Mouse (Mus musculus) embryonic facial prominence, embryonic 11.5 days (tissue): ENCODE measurements at regions not wholly inside any gene's neighbourhood (a gene's known extent, or its start where the extent isn't known, plus 50 kb on each side); places are given as distances from the start of the nearest gene placed in this dataset.
"Not testable (repeated sequence)": the region's sequence is repeated elsewhere in the genome, so short reads cannot be mapped to it uniquely, and the experiment has no call there.

Experiments
- ATAC-seq: fragments of 200-750 bp; cut with Nextera tagmentation; replicated peaks from 2 replicates; pipeline ENCODE4 v1.8.0; 2017; ENCODE audit warnings: low read depth; ENCODE audit not compliant: insufficient number of reproducible peaks, low FRiP score, low TSS enrichment
- DNase-seq: peaks from one replicate; pipeline ENCODE4 v3.0.0-alpha.2; 2015; ENCODE audit warnings: low spot score
- H3K27ac ChIP-seq: fragments of 300-500 bp; sonication (generic); replicated peaks from 2 replicates; pipeline ENCODE4 v1.5.1; 2014; ENCODE audit warnings: mild to moderate bottlenecking, low read depth, low read length, control low read depth
- H3K27me3 ChIP-seq: fragments of 300-500 bp; sonication (generic); 2 replicates; pipeline ENCODE4 v1.6.1; 2014; ENCODE audit warnings: mild to moderate bottlenecking, low read length, moderate library complexity, mixed read lengths; ENCODE audit not compliant: control insufficient read depth, insufficient read depth
- H3K36me3 ChIP-seq: fragments of 300-500 bp; sonication (generic); replicated peaks from 2 replicates; pipeline ENCODE4 v1.6.1; 2014; ENCODE audit warnings: low read depth, mild to moderate bottlenecking, low read length, moderate library complexity, mixed read lengths; ENCODE audit not compliant: control insufficient read depth, insufficient read depth
- H3K4me1 ChIP-seq: fragments of 300-500 bp; sonication (generic); 2 replicates; pipeline ENCODE4 v1.6.1; 2014; ENCODE audit warnings: low read length, mixed read lengths; ENCODE audit not compliant: control insufficient read depth, insufficient read depth
- H3K4me2 ChIP-seq: fragments of 300-500 bp; sonication (generic); 2 replicates; pipeline ENCODE4 v1.6.1; 2014; ENCODE audit warnings: low read depth, mild to moderate bottlenecking, control low read depth, low read length, moderate library complexity
- H3K4me3 ChIP-seq: fragments of 300-500 bp; sonication (generic); 2 replicates; pipeline ENCODE4 v1.5.1; 2014; ENCODE audit warnings: low read depth, low read length, control low read depth
- H3K9ac ChIP-seq: fragments of 300-500 bp; sonication (generic); replicated peaks from 2 replicates; pipeline ENCODE4 v1.6.1; 2014; ENCODE audit warnings: mild to moderate bottlenecking, control low read depth, low read length
- H3K9me3 ChIP-seq: fragments of 300-500 bp; sonication (generic); replicated peaks from 2 replicates; pipeline ENCODE4 v1.6.1; 2016; ENCODE audit warnings: mild to moderate bottlenecking, low read length, inconsistent platforms, mixed read lengths; ENCODE audit not compliant: control insufficient read depth
- WGBS: fragments of 180-500 bp; shearing (Covaris S2); extraction: QIAGEN DNeasy Blood & Tissue Kit; methylation state at CpG from one replicate; pipeline ENCODE4 v1.1.7; 2014; 5-methylcytosine and 5-hydroxymethylcytosine counted together

DNA sequence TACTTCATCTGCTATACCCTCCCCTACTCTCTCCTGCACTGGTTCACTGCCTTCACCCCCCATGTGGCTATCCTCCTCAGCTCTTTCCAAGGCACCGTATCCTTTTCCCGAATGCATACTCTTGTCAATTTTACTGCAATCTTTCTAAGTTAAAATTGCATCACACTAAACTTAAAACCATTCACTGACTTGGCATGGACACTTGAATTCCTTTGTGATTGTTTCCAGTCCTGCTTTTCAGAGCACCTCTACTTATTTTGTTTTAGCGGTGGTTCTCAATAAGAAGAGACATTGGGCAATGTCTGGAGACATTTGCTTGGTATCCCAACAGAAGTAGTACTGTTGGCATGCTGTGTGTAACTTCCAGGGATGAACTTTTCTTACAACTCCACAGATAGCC, 192.6 kb upstream of the Ghr start:
- H3K27ac ChIP-seq: no peak overlapping the region
- ATAC-seq: no peak
- 83% methylated on average over 3 of the region's 3 CpGs for WGBS
- H3K27me3 ChIP-seq: no peaks in the 10 kb centered on the region
- no peak overlapping the region for H3K4me2 ChIP-seq
- no peak overlapping the region for H3K4me3 ChIP-seq
- H3K4me1 ChIP-seq: no peaks in the 10 kb centered on the region
- no peak for DNase-seq
- no peaks in the 10 kb centered on the region for H3K36me3 ChIP-seq
- no peaks in the 10 kb centered on the region for H3K9me3 ChIP-seq
- no peak overlapping the region for H3K9ac ChIP-seq

DNA sequence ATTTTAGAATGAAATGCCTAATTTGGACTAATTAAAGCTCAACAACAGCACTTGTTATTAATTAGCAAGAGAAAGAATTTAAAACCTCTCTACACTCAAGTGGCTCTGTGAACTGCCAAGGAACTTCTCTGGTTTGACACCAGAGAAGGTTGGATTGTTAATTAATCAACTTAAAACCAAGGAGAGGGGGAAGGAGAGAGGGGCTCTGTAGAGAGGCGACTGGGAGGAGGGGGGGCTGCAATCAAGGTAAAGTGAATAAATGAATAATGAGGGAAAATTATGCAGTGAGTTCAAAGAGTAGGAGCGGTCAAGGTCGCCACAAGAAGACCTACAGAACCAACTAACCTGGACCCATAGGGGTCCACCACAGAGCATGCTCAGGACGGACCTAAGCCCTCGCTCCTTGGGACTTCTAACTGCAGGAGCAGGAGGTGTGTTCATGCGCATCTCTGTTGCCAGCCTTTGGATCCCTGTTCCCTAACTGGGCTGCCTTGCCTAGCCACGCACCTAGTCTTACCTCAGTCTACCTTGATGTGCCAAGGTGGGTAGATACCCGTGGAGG, 189.0 kb upstream of the Ghr start:
- no peak overlapping the region for H3K27ac ChIP-seq
- no peaks in the 10 kb centered on the region for H3K9me3 ChIP-seq
- H3K36me3 ChIP-seq: no peaks in the 10 kb centered on the region
- ATAC-seq (no peak), DNase-seq (no peak)
- H3K4me2 ChIP-seq: no peak overlapping the region
- WGBS: 78% methylated on average over 8 of the region's 8 CpGs
- no peaks in the 10 kb centered on the region for H3K4me1 ChIP-seq
- no peak overlapping the region for H3K9ac ChIP-seq
- no peak overlapping the region for H3K4me3 ChIP-seq
- H3K27me3 ChIP-seq: no peaks in the 10 kb centered on the region

DNA sequence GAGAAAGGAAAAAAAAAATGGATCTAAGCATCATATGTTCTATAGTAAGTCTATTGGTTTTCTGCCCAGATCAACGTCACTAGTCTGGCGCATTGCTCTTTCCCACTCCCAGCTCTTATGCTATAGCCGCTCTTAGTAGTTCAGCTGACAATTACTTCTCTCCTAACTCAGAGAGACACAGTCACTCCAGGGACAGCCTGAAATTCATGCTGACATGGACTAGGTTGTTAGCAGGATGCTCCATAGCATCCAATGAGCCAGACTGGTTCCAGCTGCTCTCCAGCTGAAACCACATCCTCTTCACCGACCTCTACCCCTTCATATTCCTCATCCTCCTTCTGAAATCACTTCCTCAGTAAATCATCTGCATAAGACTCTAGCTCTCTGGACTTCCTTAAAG, 187.0 kb upstream of the Ghr start:
- H3K4me1 ChIP-seq: no peaks in the 10 kb centered on the region
- H3K9ac ChIP-seq: no peak overlapping the region
- no peaks in the 10 kb centered on the region for H3K9me3 ChIP-seq
- no peaks in the 10 kb centered on the region for H3K36me3 ChIP-seq
- H3K4me2 ChIP-seq: no peak overlapping the region
- H3K27me3 ChIP-seq: no peaks in the 10 kb centered on the region
- 82% methylated on average over 4 of the region's 4 CpGs for WGBS
- DNase-seq (no peak), ATAC-seq (no peak)
- no peak overlapping the region for H3K27ac ChIP-seq
- no peak overlapping the region for H3K4me3 ChIP-seq

DNA sequence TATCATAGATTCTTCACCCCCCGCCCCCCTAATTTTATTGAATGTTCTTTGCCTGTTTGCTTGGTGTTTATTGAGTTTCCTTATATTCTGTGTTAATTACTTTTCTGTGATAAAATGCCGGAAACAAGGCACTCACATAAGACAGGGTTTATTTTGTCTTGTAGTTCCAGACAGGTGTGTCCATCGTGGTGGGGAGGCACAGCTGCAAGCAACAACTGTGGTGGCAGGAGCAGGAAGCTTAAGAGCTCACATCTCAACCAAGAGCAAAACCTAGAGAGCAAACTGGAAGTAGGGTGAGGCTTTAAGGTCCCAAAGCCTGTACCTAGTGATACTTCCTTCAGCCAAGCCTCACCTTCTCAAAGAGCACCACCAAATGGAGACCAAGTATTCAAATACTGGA, 181.4 kb upstream of the Ghr start:
- H3K9ac ChIP-seq: no peak overlapping the region
- 95% methylated on average over 3 of the region's 3 CpGs for WGBS
- ATAC-seq (no peak), DNase-seq (no peak)
- H3K27me3 ChIP-seq: no peaks in the 10 kb centered on the region
- H3K4me3 ChIP-seq: no peak overlapping the region
- no peaks in the 10 kb centered on the region for H3K9me3 ChIP-seq
- H3K4me1 ChIP-seq: no peaks in the 10 kb centered on the region
- H3K27ac ChIP-seq: no peak overlapping the region
- no peaks in the 10 kb centered on the region for H3K36me3 ChIP-seq
- no peak overlapping the region for H3K4me2 ChIP-seq

DNA sequence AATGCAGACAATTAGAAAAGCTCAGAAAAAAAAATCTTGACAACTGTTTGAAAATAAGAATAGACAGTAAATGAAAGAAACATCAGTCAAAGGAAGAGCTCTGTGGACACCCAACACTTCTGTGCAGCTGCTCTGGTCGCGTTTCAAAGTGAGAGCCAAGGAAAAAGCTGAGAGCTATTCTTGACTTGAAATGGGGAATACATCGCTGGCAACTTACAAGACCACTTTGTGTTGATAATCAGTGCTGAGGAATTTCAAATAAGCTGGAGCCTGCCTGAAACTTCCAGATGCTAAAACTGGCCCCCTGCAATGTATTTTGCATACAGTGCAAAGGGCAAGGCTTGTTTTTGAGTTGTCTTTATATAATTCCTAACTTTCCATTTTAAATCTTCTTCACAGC, 177.1 kb upstream of the Ghr start:
- no peaks in the 10 kb centered on the region for H3K4me1 ChIP-seq
- H3K9me3 ChIP-seq: no peaks in the 10 kb centered on the region
- no peak overlapping the region for H3K27ac ChIP-seq
- H3K9ac ChIP-seq: no peak overlapping the region
- H3K4me3 ChIP-seq: no peak overlapping the region
- no peaks in the 10 kb centered on the region for H3K36me3 ChIP-seq
- no peak overlapping the region for H3K4me2 ChIP-seq
- 21% methylated on average over 3 of the region's 3 CpGs for WGBS
- H3K27me3 ChIP-seq: no peaks in the 10 kb centered on the region
- DNase-seq (no peak), ATAC-seq (no peak)

DNA sequence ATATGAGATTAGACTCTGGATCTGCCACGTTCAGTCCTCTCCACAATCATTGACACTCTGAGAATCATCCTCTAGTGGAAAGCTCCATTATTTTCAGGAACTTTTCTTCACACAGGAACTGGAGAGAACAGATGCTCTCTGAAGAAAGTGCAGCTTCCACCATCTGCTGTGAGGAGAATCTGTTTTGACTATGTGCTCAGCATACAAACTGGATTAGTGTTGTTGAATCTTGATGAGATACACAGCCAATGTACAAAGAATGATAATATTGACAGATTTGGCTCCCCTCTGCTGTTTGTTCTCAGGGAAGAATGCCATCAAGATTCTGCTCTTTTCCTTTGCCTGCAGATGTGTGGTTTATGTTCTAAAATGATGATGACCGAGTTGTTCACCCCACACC, 172.3 kb upstream of the Ghr start:
- DNase-seq (no peak), ATAC-seq (no peak)
- Histone ChIP-seq H3K27me3 (no peaks in the 10 kb centered on the region), H3K4me3 (no peak overlapping the region), H3K9ac (no peak overlapping the region), H3K4me2 (no peak overlapping the region), H3K4me1 (no peaks in the 10 kb centered on the region), H3K36me3 (no peaks in the 10 kb centered on the region), H3K9me3 (no peaks in the 10 kb centered on the region), H3K27ac (no peak overlapping the region)
- WGBS: 85% methylated on average over 2 of the region's 2 CpGs

DNA sequence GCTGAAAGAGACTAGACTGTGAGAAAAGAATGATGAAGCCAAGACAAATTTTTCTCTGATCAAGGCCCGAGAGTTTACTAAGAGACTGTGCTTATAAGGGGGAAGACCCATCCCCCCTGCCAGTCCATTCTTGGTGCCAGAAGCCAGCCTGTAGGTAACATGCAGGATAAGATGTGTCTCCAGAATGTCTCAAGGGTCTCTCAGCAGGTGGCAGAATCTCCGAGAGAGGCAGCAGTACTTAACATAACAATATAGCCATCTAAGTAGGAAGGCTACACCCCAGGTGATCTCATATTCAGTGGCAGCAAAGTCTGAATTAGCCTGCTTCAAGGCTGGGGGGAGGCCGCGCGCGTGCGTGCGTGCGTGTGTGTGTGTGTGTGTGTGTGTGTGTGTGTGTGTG, 164.8 kb upstream of the Ghr start:
- H3K4me1 ChIP-seq, H3K27ac ChIP-seq, ATAC-seq, H3K9me3 ChIP-seq, H3K36me3 ChIP-seq, DNase-seq, H3K4me3 ChIP-seq, H3K27me3 ChIP-seq, H3K4me2 ChIP-seq, H3K9ac ChIP-seq: not testable (repeated sequence)
- 71% methylated on average over 9 of the region's 9 CpGs for WGBS

DNA sequence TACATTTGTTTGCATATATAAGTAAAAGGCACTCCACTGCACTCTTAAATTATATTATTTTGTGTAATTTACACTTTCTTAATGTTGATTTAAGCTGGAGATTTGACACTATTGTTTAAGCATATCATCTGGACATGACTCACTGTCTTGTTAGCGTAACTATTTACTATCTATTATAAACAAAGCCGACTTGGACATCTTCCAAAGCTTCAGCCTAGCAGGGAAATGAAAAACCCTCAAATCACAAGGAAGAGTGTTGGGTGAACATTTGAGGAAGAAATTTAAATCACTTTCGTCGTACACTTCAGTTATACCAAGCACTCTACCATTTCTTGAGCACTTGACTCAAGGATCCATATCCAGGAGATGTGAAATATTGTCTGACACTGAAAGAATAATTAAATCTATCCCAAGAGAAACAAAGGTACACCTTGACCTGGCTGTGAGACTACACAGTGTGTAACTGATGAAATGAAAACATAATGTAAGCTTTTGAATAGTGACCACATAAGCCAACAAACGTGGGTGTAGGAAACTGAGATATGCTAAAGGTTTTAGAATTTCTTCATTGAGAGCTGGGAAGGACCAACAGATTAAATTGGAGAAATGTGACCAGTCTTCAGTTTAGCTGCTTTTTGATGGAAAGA, 160.0 kb upstream of the Ghr start:
- no peak overlapping the region for H3K4me2 ChIP-seq
- 89% methylated on average over 5 of the region's 5 CpGs for WGBS
- H3K9me3 ChIP-seq: no peaks in the 10 kb centered on the region
- H3K9ac ChIP-seq: no peak overlapping the region
- no peak overlapping the region for H3K4me3 ChIP-seq
- no peak overlapping the region for H3K27ac ChIP-seq
- H3K27me3 ChIP-seq: no peaks in the 10 kb centered on the region
- H3K36me3 ChIP-seq: no peaks in the 10 kb centered on the region
- DNase-seq (no peak), ATAC-seq (no peak)
- no peaks in the 10 kb centered on the region for H3K4me1 ChIP-seq
